Mouse (Mus musculus) left cerebral cortex, adult 11 months (tissue): ENCODE results near the gene Hoxb5.

ENCODE experiments used
- DNase-seq: peaks from one replicate; pipeline ENCODE4 v3.0.0; 2022; ENCODE audit warnings: low spot score

The Hoxb5 gene

GRCm38 (mm10) chr11:96303151-96304099, at the start of gene Hoxb5:
Hoxb5 (plus strand) TSS chr11:96303336.
- DNase-seq = no peak

- no peak for DNase-seq
Measured at GRCm38 (mm10) chr11:96254221-96254620, 48.9 kb upstream of the Hoxb5 start.

- DNase-seq = no peak
Measured at GRCm38 (mm10) chr11:96255111-96255995, 47.8 kb upstream of the Hoxb5 start.

- no peak for DNase-seq
Measured at GRCm38 (mm10) chr11:96255996-96256445, 47.1 kb upstream of the Hoxb5 start.

- no peak for DNase-seq
Measured at GRCm38 (mm10) chr11:96257141-96257540, 46.0 kb upstream of the Hoxb5 start.

- DNase-seq = no peak
Measured at GRCm38 (mm10) chr11:96259038-96259437, 44.1 kb upstream of the Hoxb5 start.

GRCm38 (mm10) chr11:96259511-96259910, 43.6 kb upstream of the Hoxb5 start:
- no peak for DNase-seq

- no peak for DNase-seq
Measured at GRCm38 (mm10) chr11:96260310-96260970, 42.7 kb upstream of the Hoxb5 start.

GRCm38 (mm10) chr11:96261323-96261890, 41.7 kb upstream of the Hoxb5 start:
- DNase-seq = no peak

GRCm38 (mm10) chr11:96262262-96262830, 40.8 kb upstream of the Hoxb5 start:
- DNase-seq = no peak

GRCm38 (mm10) chr11:96263636-96264389, 39.3 kb upstream of the Hoxb5 start:
- DNase-seq = no peak

- DNase-seq = no peak
Measured at GRCm38 (mm10) chr11:96264390-96265020, 38.6 kb upstream of the Hoxb5 start.

- DNase-seq = no peak
Measured at GRCm38 (mm10) chr11:96265954-96266353, 37.2 kb upstream of the Hoxb5 start.

GRCm38 (mm10) chr11:96267021-96267920, 35.9 kb upstream of the Hoxb5 start:
- no peak for DNase-seq

GRCm38 (mm10) chr11:96268031-96268745, 34.9 kb upstream of the Hoxb5 start:
- no peak for DNase-seq

GRCm38 (mm10) chr11:96269869-96270268, 33.3 kb upstream of the Hoxb5 start:
- DNase-seq = no peak

GRCm38 (mm10) chr11:96270996-96271540, 32.1 kb upstream of the Hoxb5 start, which contains the start of gene Hoxb9:
Hoxb9 (plus strand) TSS chr11:96271457.
- no peak for DNase-seq

- DNase-seq = no peak
Measured at GRCm38 (mm10) chr11:96271541-96272011, 31.6 kb upstream of the Hoxb5 start.
